Mouse (Mus musculus) cerebellum, adult (tissue): Measurements from ENCODE around the gene BC017158.

Source experiments
- ATAC-seq: cut with Nextera tagmentation; 2 replicates; pipeline ENCODE4 v1.9.2; 2017; ENCODE audit warnings: mild to moderate bottlenecking, moderate library complexity, mixed read lengths; ENCODE audit not compliant: insufficient number of reproducible peaks, low FRiP score, low TSS enrichment

BC017158 gene

GRCm38 (mm10) chr7:128237927-128238778, 59.8 kb downstream of the BC017158 start, which contains the start of gene 9130023H24Rik:
Gene 9130023H24Rik, minus strand, starts transcription at chr7:128238031.
- peak; percentile 79 for ATAC-seq

GRCm38 (mm10) chr7:128237593-128237926, 60.4 kb downstream of the BC017158 start:
- ATAC-seq, result no peak; the same call in 1 of the 2 replicates

- ATAC-seq, result 0 out of 2 replicates have a peak, but pooled peaks have one; percentile 18
Measured at GRCm38 (mm10) chr7:128236856-128237592, 60.9 kb downstream of the BC017158 start, which contains the start of gene Armc5. Gene Armc5, plus strand, starts transcription at chr7:128237342.

- no peak for ATAC-seq
Measured at GRCm38 (mm10) chr7:128236426-128236825, 61.5 kb downstream of the BC017158 start.

GRCm38 (mm10) chr7:128235481-128235880, 62.5 kb downstream of the BC017158 start:
- no peak for ATAC-seq

- ATAC-seq, result no peak
Measured at GRCm38 (mm10) chr7:128234796-128235195, 63.2 kb downstream of the BC017158 start.

- no peak for ATAC-seq
Measured at GRCm38 (mm10) chr7:128231741-128232140, 66.2 kb downstream of the BC017158 start.
